In genomic region chr14:105979544-105980323, GRCm38 (mm10) we compare ENCODE assay signal across 8 mouse cellular contexts.
DNase-seq lines count a peak whose midpoint lies in the region; ATAC-seq lines count a peak whose summit lies in the region.

No protein-coding gene starts in this region.

- H3K27ac ChIP-seq in hindbrain, embryonic 15.5 days (replicated peaks) = no peak overlapping the region
- no peak overlapping the region for H3K27ac ChIP-seq in hindbrain, embryonic 12.5 days
- peak overlapping the region; percentile 49; the same call in 1 of the 2 replicates for H3K27ac ChIP-seq in forebrain, embryonic 10.5 days
- H3K27ac ChIP-seq in intestine, embryonic 15.5 days = peak overlapping the region; percentile 82

- 0 out of 2 replicates have a peak, but pooled peaks cover 3% of the 10 kb centered on the region for H3K4me1 ChIP-seq in hindbrain, embryonic 15.5 days (replicated peaks)
- no peaks in the 10 kb centered on the region for H3K4me1 ChIP-seq in hindbrain, embryonic 12.5 days
- peaks cover 18% of the 10 kb centered on the region for H3K4me1 ChIP-seq in forebrain, embryonic 10.5 days
- H3K4me1 ChIP-seq in intestine, embryonic 15.5 days (replicated peaks) = no peaks in the 10 kb centered on the region; the same call in 1 of the 2 replicates

- intact Hi-C loops in left cerebral cortex, postnatal 10 days (cut with DNase I) = no loop called here
- intact Hi-C loops in left cerebral cortex, postnatal 14 days (cut with DNase I) = no loop called here

- no peak for ATAC-seq in hindbrain, embryonic 15.5 days (ENCODE audit: low FRiP score, low read depth)
- no peak for ATAC-seq in hindbrain, embryonic 12.5 days (ENCODE audit: low FRiP score)
- peak; percentile 94 for ATAC-seq in intestine, embryonic 15.5 days

- no peaks in the 10 kb centered on the region for H3K9me3 ChIP-seq in hindbrain, embryonic 15.5 days
- H3K9me3 ChIP-seq in hindbrain, embryonic 12.5 days (replicated peaks) = no peaks in the 10 kb centered on the region
- no peaks in the 10 kb centered on the region; the same call in 1 of the 2 replicates for H3K9me3 ChIP-seq in forebrain, embryonic 10.5 days
- H3K9me3 ChIP-seq in intestine, embryonic 15.5 days = no peaks in the 10 kb centered on the region

- H3K4me3 ChIP-seq in hindbrain, embryonic 15.5 days = no peak overlapping the region
- no peak overlapping the region for H3K4me3 ChIP-seq in hindbrain, embryonic 12.5 days
- H3K4me3 ChIP-seq in forebrain, embryonic 10.5 days = no peak overlapping the region
- H3K4me3 ChIP-seq in intestine, embryonic 15.5 days (replicated peaks) = no peak overlapping the region

- peak overlapping the region; percentile 16; the same call in 1 of the 2 replicates for H3K4me2 ChIP-seq in hindbrain, embryonic 15.5 days
- no peak overlapping the region for H3K4me2 ChIP-seq in hindbrain, embryonic 12.5 days (replicated peaks)
- 0 out of 2 replicates have a peak overlapping the region, but pooled peaks have one; percentile 17 for H3K4me2 ChIP-seq in intestine, embryonic 15.5 days (replicated peaks)

- 62% methylated on average over 15 of the region's 15 CpGs for WGBS in hindbrain, embryonic 15.5 days
- 67% methylated on average over 15 of the region's 15 CpGs for WGBS in hindbrain, embryonic 12.5 days
- 75% methylated on average over 15 of the region's 15 CpGs for WGBS in forebrain, embryonic 10.5 days
- WGBS in intestine, embryonic 15.5 days = 31% methylated on average over 15 of the region's 15 CpGs

- DNase-seq in forebrain, embryonic 10.5 days (ENCODE audit: extremely low spot score, low spot score) = no peak
- DNase-seq in lung, postnatal 14 days = peak; percentile 15
- no peak for DNase-seq in left cerebral cortex, postnatal 10 days (ENCODE audit: extremely low spot score in 1 of 2, low spot score in 2 of 2)
- DNase-seq in spleen, adult 12 weeks (ENCODE audit: low spot score) = no peak
- DNase-seq in left cerebral cortex, postnatal 14 days (ENCODE audit: low spot score in 2 of 2) = no peak

- no peak overlapping the region for H3K9ac ChIP-seq in hindbrain, embryonic 15.5 days
- H3K9ac ChIP-seq in hindbrain, embryonic 12.5 days = no peak overlapping the region
- no peak overlapping the region for H3K9ac ChIP-seq in intestine, embryonic 15.5 days

- no peaks in the 10 kb centered on the region for H3K36me3 ChIP-seq in hindbrain, embryonic 15.5 days
- no peaks in the 10 kb centered on the region for H3K36me3 ChIP-seq in hindbrain, embryonic 12.5 days
- H3K36me3 ChIP-seq in forebrain, embryonic 10.5 days (replicated peaks) = no peaks in the 10 kb centered on the region
- no peaks in the 10 kb centered on the region for H3K36me3 ChIP-seq in intestine, embryonic 15.5 days

- no peaks in the 10 kb centered on the region for H3K27me3 ChIP-seq in hindbrain, embryonic 15.5 days
- no peaks in the 10 kb centered on the region for H3K27me3 ChIP-seq in hindbrain, embryonic 12.5 days
- H3K27me3 ChIP-seq in forebrain, embryonic 10.5 days (ENCODE audit: poor library complexity, severe bottlenecking) = no peaks in the 10 kb centered on the region
- H3K27me3 ChIP-seq in intestine, embryonic 15.5 days (replicated peaks) = no peaks in the 10 kb centered on the region

Comparison
In these comparisons a context has a peak if more than half of its experiments do, and no peak if none do; other contexts are left out.
1. H3K27ac ChIP-seq: peak in forebrain, embryonic 10.5 days (single experiment) and intestine, embryonic 15.5 days (single experiment); none in hindbrain, embryonic 15.5 days (single experiment) and hindbrain, embryonic 12.5 days (single experiment).